Mouse (Mus musculus) thymus, adult 18-20 months (tissue): ENCODE measurements around the gene Yes1.
"Not testable (repeated sequence)": the region's sequence is repeated elsewhere in the genome, so short reads cannot be mapped to it uniquely, and the experiment has no call there.

Experiments used
- DNase-seq, 2 experiments: peaks; one replicate each; pipeline ENCODE4 v3.0.0; 2022; ENCODE audit warnings: mixed read lengths in 2 of 2

Gene Yes1

GRCm38 (mm10) chr5:32711485-32711884 lies 100.5 kb downstream of the Yes1 start:
- no peak for DNase-seq

- DNase-seq, result no peak
Measured at GRCm38 (mm10) chr5:32712221-32713041, 101.5 kb downstream of the Yes1 start.

GRCm38 (mm10) chr5:32713042-32713702 lies 102.2 kb downstream of the Yes1 start:
- no peak for DNase-seq

- peak; percentile 76 to 88 for DNase-seq
Measured at GRCm38 (mm10) chr5:32713703-32714467, 102.9 kb downstream of the Yes1 start.

GRCm38 (mm10) chr5:32717726-32718125 lies 106.8 kb downstream of the Yes1 start:
- DNase-seq, result no peak

- no peak for DNase-seq
Measured at GRCm38 (mm10) chr5:32718916-32719315, 107.9 kb downstream of the Yes1 start.

GRCm38 (mm10) chr5:32720416-32720815 lies 109.4 kb downstream of the Yes1 start:
- DNase-seq, result no peak

GRCm38 (mm10) chr5:32721316-32721715 lies 110.3 kb downstream of the Yes1 start:
- DNase-seq, result no peak

- DNase-seq, result no peak
Measured at GRCm38 (mm10) chr5:32722263-32722662, 111.3 kb downstream of the Yes1 start.

- not testable (repeated sequence) for DNase-seq
Measured at GRCm38 (mm10) chr5:32722711-32723110, 111.7 kb downstream of the Yes1 start.

GRCm38 (mm10) chr5:32723981-32724380 lies 113.0 kb downstream of the Yes1 start:
- DNase-seq, result no peak

- not testable (repeated sequence) for DNase-seq
Measured at GRCm38 (mm10) chr5:32725397-32725796, 114.4 kb downstream of the Yes1 start.

GRCm38 (mm10) chr5:32728300-32728699 lies 117.3 kb downstream of the Yes1 start:
- DNase-seq, result no peak

GRCm38 (mm10) chr5:32728851-32729250 lies 117.9 kb downstream of the Yes1 start:
- no peak for DNase-seq

- DNase-seq, result not testable (repeated sequence)
Measured at GRCm38 (mm10) chr5:32733892-32734291, 122.9 kb downstream of the Yes1 start.

GRCm38 (mm10) chr5:32735779-32736178 lies 124.8 kb downstream of the Yes1 start:
- no peak for DNase-seq
